Mouse (Mus musculus): Measurements from ENCODE around the gene Cit.

Gene Cit

GRCm38 (mm10) chr5:115915481-115915880 lies 70.4 kb downstream of the Cit start:
- no peak for DNase-seq (ENCODE audit: low spot score)

- DNase-seq (ENCODE audit: low spot score): no peak
These were observed 72.9 kb downstream of the Cit start for GRCm38 (mm10) chr5:115917960-115918359.

GRCm38 (mm10) chr5:115918597-115919351 lies 73.7 kb downstream of the Cit start:
- no peak for DNase-seq (ENCODE audit: low spot score)

GRCm38 (mm10) chr5:115921990-115922389 lies 76.9 kb downstream of the Cit start:
- no peak for DNase-seq (ENCODE audit: low spot score)

GRCm38 (mm10) chr5:115924946-115925345 lies 79.9 kb downstream of the Cit start:
- DNase-seq (ENCODE audit: low spot score): no peak

- DNase-seq (ENCODE audit: low spot score): no peak
These were observed 83.9 kb downstream of the Cit start for GRCm38 (mm10) chr5:115928786-115929507.

- DNase-seq (ENCODE audit: low spot score): no peak
These were observed 87.2 kb downstream of the Cit start for GRCm38 (mm10) chr5:115932325-115932724.

GRCm38 (mm10) chr5:115936851-115937250 lies 91.8 kb downstream of the Cit start:
- DNase-seq (ENCODE audit: low spot score): no peak

GRCm38 (mm10) chr5:115937566-115937965 lies 92.5 kb downstream of the Cit start:
- no peak for DNase-seq (ENCODE audit: low spot score)

GRCm38 (mm10) chr5:115938999-115939398 lies 93.9 kb downstream of the Cit start:
- no peak for DNase-seq (ENCODE audit: low spot score)

- no peak for DNase-seq (ENCODE audit: low spot score)
These were observed 97.3 kb downstream of the Cit start for GRCm38 (mm10) chr5:115942389-115942788.

GRCm38 (mm10) chr5:115944791-115945490 lies 99.9 kb downstream of the Cit start:
- DNase-seq (ENCODE audit: low spot score): no peak

GRCm38 (mm10) chr5:115947622-115948353 lies 102.7 kb downstream of the Cit start:
- DNase-seq (ENCODE audit: low spot score): no peak

GRCm38 (mm10) chr5:115950936-115951335 lies 105.9 kb downstream of the Cit start:
- DNase-seq (ENCODE audit: low spot score): no peak

- DNase-seq (ENCODE audit: low spot score): no peak
These were observed 108.1 kb downstream of the Cit start for GRCm38 (mm10) chr5:115953173-115953572.

- no peak for DNase-seq (ENCODE audit: low spot score)
These were observed 109.0 kb downstream of the Cit start for GRCm38 (mm10) chr5:115954084-115954483.

GRCm38 (mm10) chr5:115954549-115954948 lies 109.5 kb downstream of the Cit start:
- DNase-seq (ENCODE audit: low spot score): no peak

GRCm38 (mm10) chr5:115955131-115955530 lies 110.1 kb downstream of the Cit start:
- no peak for DNase-seq (ENCODE audit: low spot score)

- no peak for DNase-seq (ENCODE audit: low spot score)
These were observed 111.0 kb downstream of the Cit start for GRCm38 (mm10) chr5:115956048-115956447.

GRCm38 (mm10) chr5:115957177-115957576 lies 112.1 kb downstream of the Cit start:
- no peak for DNase-seq (ENCODE audit: low spot score)

GRCm38 (mm10) chr5:115958344-115958743 lies 113.3 kb downstream of the Cit start:
- DNase-seq (ENCODE audit: low spot score): no peak

- no peak for DNase-seq (ENCODE audit: low spot score)
These were observed 113.7 kb downstream of the Cit start for GRCm38 (mm10) chr5:115958814-115959213.
